Mouse (Mus musculus) stomach, embryonic 16.5 days (tissue): ENCODE results near the gene Grxcr1. TPM values are rescaled to one million over a fixed set of nuclear protein-coding genes. Genes with fewer than 3 reads are reported as not detected.

ENCODE experiments used
- ATAC-seq: fragments of 200-750 bp; cut with Nextera tagmentation; 2 replicates; pipeline ENCODE4 v1.8.0; 2017; ENCODE audit warnings: moderate number of reproducible peaks, moderate TSS enrichment; ENCODE audit not compliant: insufficient read depth, low FRiP score
- H3K27ac ChIP-seq: fragments of 300-500 bp; sonication (generic); 2 replicates; pipeline ENCODE4 v1.5.1; 2014; ENCODE audit warnings: low read length
- H3K27me3 ChIP-seq: fragments of 300-500 bp; sonication (generic); 2 replicates; pipeline ENCODE4 v1.6.1; 2014; ENCODE audit warnings: low read length, control low read depth, mixed read lengths; ENCODE audit not compliant: control insufficient read depth, insufficient read depth
- H3K36me3 ChIP-seq: fragments of 300-500 bp; sonication (generic); 2 replicates; pipeline ENCODE4 v1.6.1; 2014; ENCODE audit warnings: low read length; ENCODE audit not compliant: control insufficient read depth, insufficient read depth
- H3K4me1 ChIP-seq: fragments of 300-500 bp; sonication (generic); 2 replicates; pipeline ENCODE4 v1.6.1; 2014; ENCODE audit warnings: low read length, control low read depth, mixed read lengths; ENCODE audit not compliant: control insufficient read depth, insufficient read depth
- H3K4me2 ChIP-seq: fragments of 300-500 bp; sonication (generic); 2 replicates; pipeline ENCODE4 v1.6.1; 2014; ENCODE audit warnings: low read depth, low read length, mixed read lengths
- H3K4me3 ChIP-seq: fragments of 300-500 bp; sonication (generic); replicated peaks from 2 replicates; pipeline ENCODE4 v1.5.1; 2014; ENCODE audit warnings: mild to moderate bottlenecking, low read length
- H3K9ac ChIP-seq: fragments of 300-500 bp; sonication (generic); 2 replicates; pipeline ENCODE4 v1.6.1; 2014; ENCODE audit warnings: low read length
- H3K9me3 ChIP-seq: fragments of 300-500 bp; sonication (generic); replicated peaks from 2 replicates; pipeline ENCODE4 v1.6.1; 2016; ENCODE audit warnings: low read length, control low read depth; ENCODE audit not compliant: control insufficient read depth
- WGBS: fragments of 180-500 bp; shearing (Covaris S2); extraction: QIAGEN DNeasy Blood & Tissue Kit; methylation state at CpG from one replicate; pipeline ENCODE4 v1.1.7; 2014; 5-methylcytosine and 5-hydroxymethylcytosine counted together
- polyA plus RNA-seq: library from polyadenylated mRNA; unstranded; fragments of >200 nt; fragmentation: Nextera tagmentation; extraction: Ambion mirVana; gene quantifications from 2 replicates; pipeline ENCODE4 v1.2.1, GENCODE M21; 2015

Gene Grxcr1
- polyA plus RNA-seq, 1 experiment from 2014 or later: not detected

DNA sequence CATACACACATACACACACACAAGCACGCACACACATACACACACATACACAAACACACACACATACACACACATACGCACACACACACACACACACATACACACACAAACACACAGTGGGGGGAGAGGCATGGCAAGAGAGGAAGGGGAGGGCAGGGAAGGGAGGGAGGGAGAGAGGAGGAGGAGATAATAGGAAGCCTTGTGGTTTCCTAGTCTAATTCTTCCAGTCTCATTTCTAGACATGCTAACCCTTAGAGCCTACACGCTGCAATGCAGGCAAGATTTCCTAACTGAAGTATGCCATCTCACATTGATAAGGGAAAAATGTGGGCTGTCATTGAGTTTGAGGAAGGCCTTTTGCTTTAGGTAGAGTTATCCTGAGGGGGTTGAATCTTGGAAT is 25.9 kb downstream of the Grxcr1 start:
- H3K4me1 ChIP-seq: no peaks in the 10 kb centered on the region
- no peak overlapping the region for H3K4me3 ChIP-seq
- no peak overlapping the region for H3K27ac ChIP-seq
- H3K9me3 ChIP-seq: no peaks in the 10 kb centered on the region
- 94% methylated on average over 3 of the region's 3 CpGs for WGBS
- no peak overlapping the region for H3K4me2 ChIP-seq
- ATAC-seq: no peak
- H3K36me3 ChIP-seq: no peaks in the 10 kb centered on the region
- no peaks in the 10 kb centered on the region for H3K27me3 ChIP-seq
- no peak overlapping the region for H3K9ac ChIP-seq

DNA sequence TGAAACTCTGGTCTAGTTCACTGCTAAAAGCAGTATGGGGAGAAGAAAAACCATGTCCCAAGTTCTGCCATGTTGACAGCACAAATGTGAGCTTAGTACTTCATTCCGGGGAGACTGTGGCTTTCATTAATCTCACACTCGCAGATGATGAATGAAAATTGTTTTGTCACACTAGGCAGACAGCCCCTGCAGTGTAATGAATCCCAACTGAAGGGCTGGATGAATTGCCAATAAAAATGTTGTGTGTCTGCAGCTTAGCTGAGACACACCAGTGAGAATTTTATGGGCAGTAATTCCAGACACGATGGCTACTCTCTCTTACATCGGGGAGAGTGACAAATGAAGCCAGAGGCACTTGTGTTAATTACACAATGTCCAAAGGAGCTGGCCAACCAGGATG is 37.1 kb downstream of the Grxcr1 start:
- H3K9me3 ChIP-seq: no peaks in the 10 kb centered on the region
- no peaks in the 10 kb centered on the region for H3K4me1 ChIP-seq
- no peaks in the 10 kb centered on the region for H3K36me3 ChIP-seq
- H3K27me3 ChIP-seq: no peaks in the 10 kb centered on the region
- H3K27ac ChIP-seq: no peak overlapping the region
- no peak overlapping the region for H3K9ac ChIP-seq
- no peak overlapping the region for H3K4me3 ChIP-seq
- 60% methylated on average over 4 of the region's 4 CpGs for WGBS
- no peak for ATAC-seq
- no peak overlapping the region for H3K4me2 ChIP-seq

DNA sequence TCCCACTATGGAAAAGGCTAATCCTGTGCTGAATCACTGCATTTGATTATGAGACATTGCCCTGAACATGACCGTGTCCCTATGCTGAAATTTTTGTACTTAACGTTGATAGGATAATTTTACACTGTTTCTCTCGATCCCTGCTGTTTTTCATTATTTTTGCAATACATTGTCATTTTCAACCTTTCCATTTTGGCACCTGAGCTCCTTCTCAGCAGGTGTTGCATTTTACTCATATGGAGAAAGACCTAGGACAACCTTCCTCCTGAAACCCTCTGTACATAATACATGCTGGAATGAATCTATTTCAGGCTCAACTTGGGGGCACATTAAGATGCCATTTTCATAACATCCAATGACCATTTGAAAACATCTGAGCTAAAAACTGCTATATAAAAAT is 38.7 kb downstream of the Grxcr1 start:
- Histone ChIP-seq H3K9me3 (no peaks in the 10 kb centered on the region), H3K4me3 (no peak overlapping the region), H3K4me1 (no peaks in the 10 kb centered on the region), H3K36me3 (no peaks in the 10 kb centered on the region), H3K9ac (no peak overlapping the region), H3K27ac (no peak overlapping the region), H3K4me2 (no peak overlapping the region), H3K27me3 (no peaks in the 10 kb centered on the region)
- WGBS: 81% methylated on average over 3 of the region's 3 CpGs
- no peak for ATAC-seq

DNA sequence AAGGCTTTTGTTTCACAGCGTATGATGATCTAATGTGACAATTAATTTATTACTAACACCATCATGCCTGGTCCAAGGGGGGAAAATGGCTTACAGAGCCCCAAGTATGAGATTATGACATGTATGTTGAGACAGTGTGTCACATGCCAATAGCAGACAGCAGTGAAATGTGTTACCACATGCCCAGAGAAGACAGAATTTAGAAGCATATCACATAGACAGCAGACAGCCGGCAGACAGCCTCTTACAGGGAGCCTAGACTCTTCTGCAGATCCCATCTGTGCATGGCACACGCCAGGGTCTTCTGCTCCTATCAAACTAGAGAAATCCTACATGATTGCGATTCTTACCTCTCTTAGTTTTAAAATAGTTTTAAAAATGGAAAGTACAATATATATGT is 40.2 kb downstream of the Grxcr1 start:
- ATAC-seq: no peak
- no peaks in the 10 kb centered on the region for H3K4me1 ChIP-seq
- H3K9me3 ChIP-seq: no peaks in the 10 kb centered on the region
- no peaks in the 10 kb centered on the region for H3K36me3 ChIP-seq
- H3K27ac ChIP-seq: no peak overlapping the region
- WGBS: 85% methylated on average over 4 of the region's 4 CpGs
- no peak overlapping the region for H3K9ac ChIP-seq
- no peak overlapping the region for H3K4me3 ChIP-seq
- H3K27me3 ChIP-seq: no peaks in the 10 kb centered on the region
- H3K4me2 ChIP-seq: no peak overlapping the region

DNA sequence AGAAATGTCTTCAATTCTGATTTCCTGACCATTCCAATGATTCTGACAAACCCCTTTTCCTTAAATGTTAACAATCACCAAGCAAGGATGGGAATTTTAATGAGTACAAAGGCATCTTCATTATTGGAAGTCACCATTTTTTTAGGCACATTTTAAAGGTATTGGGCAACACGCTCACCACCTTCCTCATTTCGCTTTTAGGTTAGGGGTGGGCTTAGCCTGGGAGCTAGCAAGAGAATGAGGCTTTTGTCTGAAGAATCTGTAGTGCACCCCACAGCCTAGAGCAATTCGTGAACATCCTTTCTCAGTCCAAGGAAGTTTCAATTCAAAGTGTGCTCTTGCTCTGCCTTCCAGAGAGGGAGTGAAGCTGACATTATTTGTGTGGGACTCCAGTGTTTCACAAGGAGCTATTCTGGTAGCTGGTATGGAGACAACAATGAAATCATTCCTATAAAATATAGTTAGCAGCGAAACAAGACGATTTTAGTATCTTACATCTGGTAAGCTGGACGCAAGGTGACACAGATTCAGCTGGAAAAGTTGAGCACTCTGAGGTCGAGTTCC is 55.0 kb downstream of the Grxcr1 start:
- H3K27ac ChIP-seq: no peak overlapping the region
- no peak overlapping the region for H3K9ac ChIP-seq
- ATAC-seq: no peak
- WGBS: 73% methylated on average over 7 of the region's 7 CpGs
- H3K4me1 ChIP-seq: no peaks in the 10 kb centered on the region
- no peaks in the 10 kb centered on the region for H3K27me3 ChIP-seq
- H3K36me3 ChIP-seq: no peaks in the 10 kb centered on the region
- no peak overlapping the region for H3K4me2 ChIP-seq
- no peaks in the 10 kb centered on the region for H3K9me3 ChIP-seq
- no peak overlapping the region for H3K4me3 ChIP-seq

DNA sequence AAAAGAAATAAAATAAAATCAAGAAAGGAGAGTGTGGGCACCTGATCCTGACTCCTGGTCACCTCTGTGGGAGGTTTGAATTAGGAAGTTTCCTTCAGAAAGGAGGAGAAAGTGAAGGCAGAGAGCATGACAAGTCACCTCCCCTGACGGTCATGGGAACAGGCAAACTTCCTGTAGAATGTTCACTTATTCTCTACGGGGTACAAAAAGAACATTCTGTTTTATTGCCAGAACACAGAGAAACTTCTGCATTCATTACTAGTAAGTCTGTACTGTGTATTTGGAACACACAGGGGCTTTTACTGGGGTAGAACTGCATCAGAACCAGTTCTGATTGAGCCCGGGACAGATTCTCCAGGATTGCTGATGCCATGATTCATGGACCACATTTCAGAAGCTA is 55.5 kb downstream of the Grxcr1 start:
- no peak overlapping the region for H3K4me2 ChIP-seq
- H3K4me3 ChIP-seq: no peak overlapping the region
- H3K27me3 ChIP-seq: no peaks in the 10 kb centered on the region
- no peak overlapping the region for H3K27ac ChIP-seq
- 68% methylated on average over 3 of the region's 3 CpGs for WGBS
- no peak overlapping the region for H3K9ac ChIP-seq
- H3K4me1 ChIP-seq: no peaks in the 10 kb centered on the region
- ATAC-seq: no peak
- H3K9me3 ChIP-seq: no peaks in the 10 kb centered on the region
- no peaks in the 10 kb centered on the region for H3K36me3 ChIP-seq

DNA sequence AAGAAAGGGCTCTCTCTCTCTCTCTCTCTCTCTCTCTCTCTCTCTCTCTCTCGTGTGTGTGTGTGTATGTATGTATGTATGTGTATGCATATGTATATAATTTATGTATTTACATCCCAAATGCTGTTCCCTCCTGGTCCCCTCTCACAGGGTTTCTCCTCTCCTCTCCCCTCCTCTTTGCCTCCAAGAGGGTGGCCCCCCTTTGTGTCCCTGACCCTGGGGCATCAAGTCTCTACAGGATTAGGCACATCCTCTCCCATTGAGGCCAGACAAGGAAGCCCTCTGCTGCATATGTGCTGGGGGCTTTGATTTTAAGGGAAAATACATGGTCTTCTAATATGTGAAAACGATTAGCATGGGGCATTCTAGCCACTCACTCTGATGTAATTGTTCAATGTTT is 61.5 kb downstream of the Grxcr1 start:
- no peak for ATAC-seq
- WGBS: 56% methylated on average over 2 of the region's 2 CpGs
- Histone ChIP-seq H3K9ac (no peak overlapping the region), H3K27ac (no peak overlapping the region), H3K27me3 (no peaks in the 10 kb centered on the region), H3K4me2 (no peak overlapping the region), H3K4me1 (no peaks in the 10 kb centered on the region), H3K36me3 (no peaks in the 10 kb centered on the region), H3K4me3 (no peak overlapping the region), H3K9me3 (no peaks in the 10 kb centered on the region)

DNA sequence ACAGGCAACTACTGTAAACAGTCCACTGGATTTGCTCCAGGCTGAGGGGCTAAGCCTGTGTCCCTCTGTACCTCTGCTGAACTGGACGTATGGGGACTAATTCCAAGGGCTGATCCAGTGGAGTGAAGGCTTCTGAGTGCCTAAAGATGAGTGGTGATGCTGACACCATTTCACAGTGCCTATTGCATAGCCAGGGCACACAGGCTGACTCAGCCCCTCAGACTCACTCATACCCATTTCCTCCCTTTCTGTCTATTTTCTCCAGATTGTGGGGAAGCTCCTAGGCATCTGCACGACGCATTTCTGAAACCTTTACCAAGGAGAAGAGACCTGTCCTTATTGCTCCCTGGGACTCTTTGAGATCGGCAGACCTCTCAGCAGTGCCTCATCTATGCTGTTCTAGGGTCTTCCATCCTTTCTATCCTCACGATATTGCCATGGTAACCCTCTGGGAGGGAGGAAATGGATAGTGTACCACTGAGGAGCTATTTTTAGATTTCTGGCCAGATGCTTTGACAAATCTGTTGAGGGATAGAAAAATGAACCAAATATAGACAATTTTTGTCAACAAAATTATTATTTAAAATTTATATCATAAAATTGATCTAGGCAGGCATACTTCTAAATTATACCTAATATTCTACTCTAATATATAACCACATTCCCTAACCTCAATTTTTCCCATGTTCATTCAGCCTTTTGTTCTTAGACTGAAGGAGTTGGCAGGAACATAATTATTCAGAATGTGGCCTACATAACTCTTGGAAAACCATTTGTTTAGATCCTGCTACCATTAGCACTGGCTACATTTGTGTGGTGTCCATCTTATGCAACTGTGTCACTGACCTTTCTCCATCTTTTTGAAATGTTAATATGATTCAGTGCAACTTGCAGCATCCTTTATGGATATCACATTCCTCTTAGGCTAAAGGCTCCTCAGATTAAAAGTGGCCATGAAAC is 66.3 kb downstream of the Grxcr1 start:
- H3K27ac ChIP-seq: no peak overlapping the region
- H3K27me3 ChIP-seq: no peaks in the 10 kb centered on the region
- no peak for ATAC-seq
- H3K4me3 ChIP-seq: no peak overlapping the region
- no peaks in the 10 kb centered on the region for H3K36me3 ChIP-seq
- no peak overlapping the region for H3K9ac ChIP-seq
- 91% methylated on average over 5 of the region's 5 CpGs for WGBS
- H3K4me1 ChIP-seq: no peaks in the 10 kb centered on the region
- no peaks in the 10 kb centered on the region for H3K9me3 ChIP-seq
- no peak overlapping the region for H3K4me2 ChIP-seq

DNA sequence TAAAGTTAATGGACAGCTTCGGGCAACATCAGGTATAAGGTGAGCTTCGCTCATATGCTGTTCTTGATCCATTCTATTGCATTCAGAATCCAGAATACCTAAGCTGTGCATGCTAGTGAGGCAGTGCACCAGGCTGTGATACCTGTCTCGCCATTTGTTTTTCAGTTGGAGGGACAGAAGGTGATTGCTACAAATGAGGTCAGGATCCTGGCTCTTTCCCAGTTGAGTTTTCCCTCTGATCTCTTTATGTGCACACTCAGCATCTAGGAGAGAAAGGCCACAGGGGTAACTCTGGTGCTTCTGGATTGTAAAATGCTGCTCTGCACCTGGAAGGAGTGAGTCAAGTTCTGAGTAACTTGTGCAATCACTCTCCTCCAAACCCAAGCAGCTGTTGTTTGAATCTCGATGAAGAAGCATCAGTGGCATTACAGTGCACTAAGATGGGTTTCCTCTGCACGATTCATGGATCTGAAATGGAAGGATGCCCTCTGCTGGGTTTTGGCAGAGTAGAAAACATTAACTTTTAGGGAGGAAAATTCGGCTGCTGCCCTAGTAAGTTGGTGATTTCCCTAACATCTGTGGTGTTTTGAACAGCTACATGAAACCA is 80.9 kb downstream of the Grxcr1 start:
- ATAC-seq: no peak
- no peaks in the 10 kb centered on the region for H3K27me3 ChIP-seq
- H3K4me2 ChIP-seq: no peak overlapping the region
- 55% methylated on average over 6 of the region's 6 CpGs for WGBS
- no peak overlapping the region for H3K27ac ChIP-seq
- no peak overlapping the region for H3K9ac ChIP-seq
- no peak overlapping the region for H3K4me3 ChIP-seq
- H3K4me1 ChIP-seq: no peaks in the 10 kb centered on the region
- no peaks in the 10 kb centered on the region for H3K9me3 ChIP-seq
- H3K36me3 ChIP-seq: no peaks in the 10 kb centered on the region
